Mouse (Mus musculus) CH12.LX (cell line): ENCODE results near the gene Tmc7.

ENCODE experiments used
- CTCF ChIP-seq, 2 experiments: IDR thresholded peaks in 1 of 2; conservative IDR thresholded peaks in 1 of 2; 2 replicates each; pipeline ENCODE4 v1.5.1; 2011 to 2012; ENCODE audit warnings: low read depth in 2 of 2, low read length in 2 of 2, improper control_type of control experiment in 1 of 2, inconsistent platforms in 1 of 2, mild to moderate bottlenecking in 1 of 2, moderate library complexity in 1 of 2
- EP300 ChIP-seq: IDR thresholded peaks from 2 replicates; pipeline ENCODE4 v1.6.1; 2011; ENCODE audit warnings: low read length, improper control_type of control experiment

- no peak for TF ChIP-seq EP300
- TF ChIP-seq CTCF (conservative IDR thresholded peaks at IDR 0.05 in 1 of 2, IDR thresholded peaks at IDR 0.05 in 1 of 2; ENCODE audit: low read depth in 2 of 2, low read length in 2 of 2): no peak
Measured at GRCm38 (mm10) chr7:118604842-118605241, 20.3 kb upstream of the Tmc7 start.
